Mouse (Mus musculus): ENCODE data around the gene Il23r.
A peak's percentile ranks its signal among the peaks of the same experiment; 100 is the strongest.
"Not testable (repeated sequence)": the region's sequence is repeated elsewhere in the genome, so short reads cannot be mapped to it uniquely, and the experiment has no call there.

The Il23r gene

GRCm38 (mm10) chr6:67491755-67492154 is at the start of gene Il23r:
Il23r (minus strand) TSS chr6:67491855.
- DNase-seq (ENCODE audit: low spot score in 2 of 2) = no peak

DNA sequence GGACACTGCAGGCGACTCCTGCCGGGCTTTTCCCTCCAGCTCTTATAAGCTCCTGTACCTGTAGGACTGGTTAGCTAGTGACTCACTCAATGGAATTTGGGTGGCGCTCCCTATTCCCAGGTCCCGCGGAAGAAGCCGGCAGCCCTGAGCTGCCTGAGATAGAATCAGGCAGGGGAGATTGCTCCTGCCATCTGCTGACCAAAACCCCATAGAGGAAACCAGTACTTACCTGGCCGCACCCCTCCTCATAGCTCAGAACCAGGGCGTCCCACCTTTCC is 44.1 kb upstream of the Il23r start, which contains the start of gene Tacstd2:
Gene Tacstd2, minus strand, starts transcription at position 20 of the 278 bp plus-strand sequence.
- no peak for DNase-seq (ENCODE audit: low spot score in 2 of 2)

- peak; percentile 24 to 38 for DNase-seq (ENCODE audit: low spot score in 2 of 2)
Observed at GRCm38 (mm10) chr6:67535005-67535776, 43.5 kb upstream of the Il23r start.

DNA sequence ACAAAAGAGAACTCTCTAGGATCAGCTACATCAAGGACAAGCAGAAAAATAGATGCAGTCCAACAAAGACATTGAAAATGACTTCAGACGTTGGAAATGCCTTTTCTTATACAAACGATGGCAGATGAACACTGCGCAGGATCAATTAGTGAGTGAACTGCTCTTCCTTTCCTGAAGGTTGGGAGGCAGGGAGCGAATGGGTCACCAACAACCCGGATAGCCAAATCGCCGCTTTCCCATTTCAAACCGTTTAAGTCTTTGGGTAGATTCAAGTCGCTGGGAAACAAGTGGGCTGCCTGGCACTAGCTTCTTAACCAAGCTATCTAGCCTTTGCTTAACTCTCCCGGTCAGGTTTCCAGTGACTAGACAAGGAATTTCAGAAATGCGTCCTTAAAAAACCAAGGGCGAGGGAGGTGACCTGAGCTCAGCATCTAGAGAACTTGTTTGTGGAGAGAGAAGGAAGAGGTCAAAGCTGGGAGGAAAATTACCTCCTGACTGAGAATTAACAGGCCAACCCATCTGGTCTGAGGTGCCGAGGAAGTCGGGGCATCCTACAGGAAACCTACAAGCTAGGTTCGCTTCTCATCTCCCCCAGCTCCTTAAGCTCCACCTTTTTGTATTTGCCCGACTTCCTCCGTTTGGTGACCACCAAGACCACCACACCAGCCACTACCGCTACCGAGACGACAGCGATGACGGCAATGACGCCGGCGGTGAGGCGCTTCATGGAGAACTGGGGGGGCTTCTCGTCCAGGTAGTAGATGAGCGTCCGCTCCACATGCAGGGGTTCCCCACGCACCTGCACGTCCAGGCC is 42.7 kb upstream of the Il23r start:
- peak in 1 of 2 experiments; percentile 10 for DNase-seq (ENCODE audit: low spot score in 2 of 2)

DNA sequence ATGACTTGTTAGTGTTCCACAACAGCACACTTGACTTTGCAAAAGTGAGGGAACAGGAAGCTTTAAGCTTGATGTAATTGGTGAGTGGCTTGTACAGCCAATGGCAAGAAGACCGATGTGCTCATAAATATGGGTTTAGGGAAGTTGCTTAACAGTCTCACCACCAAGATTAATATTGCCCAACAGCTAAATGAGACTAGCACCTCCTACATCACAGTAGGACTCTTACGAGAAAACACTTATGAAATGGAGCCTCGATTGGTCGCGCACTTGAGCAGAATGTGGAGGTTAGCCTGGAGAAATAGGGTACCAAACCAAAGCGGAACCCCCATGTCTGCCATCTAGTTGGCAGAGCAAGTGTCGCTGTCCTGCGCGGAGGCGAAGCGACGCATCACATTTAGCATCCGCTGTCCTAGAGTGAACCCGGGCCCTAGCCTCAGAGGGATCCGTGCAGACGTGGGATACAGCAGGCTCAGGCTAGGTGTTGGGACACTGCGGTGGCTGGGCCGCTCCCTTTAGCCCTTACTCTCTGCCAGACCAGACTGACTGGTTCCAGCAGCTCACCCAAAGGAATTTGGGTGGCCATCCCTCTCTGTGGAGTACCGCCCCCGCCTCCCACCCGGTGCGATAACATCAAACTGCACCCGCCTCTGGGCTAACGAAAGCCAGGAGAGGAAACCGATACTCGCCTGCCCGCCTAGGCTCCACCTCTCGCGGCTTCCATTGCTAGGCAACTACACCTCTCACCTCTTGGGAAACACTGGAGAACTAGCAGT is 41.2 kb upstream of the Il23r start:
- peak; percentile 13 to 31 for DNase-seq (ENCODE audit: low spot score in 2 of 2)

DNA sequence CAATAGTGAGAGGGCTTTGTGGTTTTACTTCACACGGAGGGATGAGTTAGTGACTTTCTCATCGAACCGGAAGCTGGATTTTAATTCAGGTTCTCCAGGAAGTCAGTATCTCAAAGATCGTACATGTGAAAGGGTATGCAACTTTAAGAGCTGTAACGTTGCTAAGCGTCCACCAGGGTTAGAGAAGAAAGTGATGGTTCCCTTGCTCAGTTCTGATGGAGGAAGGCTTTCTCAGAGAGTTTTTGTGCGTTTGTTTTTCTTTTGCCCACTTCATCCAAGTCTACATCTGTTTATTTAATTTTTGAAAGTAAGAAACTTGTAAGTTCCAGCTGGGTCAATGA is 40.1 kb upstream of the Il23r start:
- no peak for DNase-seq (ENCODE audit: low spot score in 2 of 2)

- peak in 1 of 2 experiments; percentile 28 for DNase-seq (ENCODE audit: low spot score in 2 of 2)
Observed at GRCm38 (mm10) chr6:67530992-67531821, 39.6 kb upstream of the Il23r start.

DNA sequence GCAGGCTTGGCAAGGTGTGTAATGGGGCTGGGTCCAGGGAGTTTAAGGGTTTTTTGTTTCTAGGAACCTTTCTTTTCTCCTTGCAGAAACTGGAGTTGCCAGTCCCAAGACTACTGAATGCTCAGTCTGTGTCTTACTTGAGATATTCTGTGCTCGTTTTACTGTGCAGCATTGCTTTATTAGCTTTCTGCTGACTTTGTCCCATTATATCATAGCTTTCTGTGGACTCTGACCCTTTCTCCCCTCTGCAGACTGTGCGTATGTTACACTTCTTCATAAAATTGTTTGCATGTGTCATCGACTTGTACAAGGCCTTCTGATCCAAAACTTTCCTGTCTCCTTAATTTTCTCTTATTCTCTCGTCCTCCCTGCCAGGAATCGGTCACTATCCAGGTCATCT is 34.7 kb upstream of the Il23r start:
- DNase-seq (ENCODE audit: low spot score in 2 of 2) = no peak

- DNase-seq (ENCODE audit: low spot score in 2 of 2) = peak; percentile 10 to 54
Observed at GRCm38 (mm10) chr6:67510752-67511151, 19.1 kb upstream of the Il23r start.

GRCm38 (mm10) chr6:67501938-67502337 is 10.3 kb upstream of the Il23r start:
- not testable (repeated sequence) for DNase-seq (ENCODE audit: low spot score in 2 of 2)

GRCm38 (mm10) chr6:67481012-67481411 is 10.6 kb downstream of the Il23r start:
- no peak for DNase-seq (ENCODE audit: low spot score in 2 of 2)

GRCm38 (mm10) chr6:67471242-67471641 is 20.4 kb downstream of the Il23r start:
- no peak for DNase-seq (ENCODE audit: low spot score in 2 of 2)

DNA sequence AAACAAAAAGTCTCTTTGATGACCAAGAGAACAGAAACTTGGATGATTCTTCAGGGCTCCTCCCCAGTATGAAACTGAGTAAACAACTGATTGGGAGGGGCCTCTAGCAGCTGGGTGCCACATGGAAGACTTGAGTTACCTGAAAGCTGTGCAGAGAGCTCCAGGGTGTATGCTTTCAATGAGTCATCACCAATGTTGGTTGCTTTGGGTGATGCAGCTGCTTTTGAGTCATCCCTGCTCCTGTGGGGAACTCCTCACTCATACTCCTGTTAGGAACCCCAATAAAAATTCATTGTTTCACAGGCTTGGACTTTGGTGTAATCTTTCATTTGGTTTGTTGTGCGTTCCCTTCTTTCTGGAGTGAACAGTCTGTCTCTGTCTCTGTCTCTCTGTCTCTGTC is 32.2 kb downstream of the Il23r start:
- DNase-seq (ENCODE audit: low spot score in 2 of 2) = no peak

- peak in 1 of 2 experiments; percentile 5 for DNase-seq (ENCODE audit: low spot score in 2 of 2)
Observed at GRCm38 (mm10) chr6:67451330-67451729, 40.3 kb downstream of the Il23r start.

- DNase-seq (ENCODE audit: low spot score in 2 of 2) = no peak
Observed at GRCm38 (mm10) chr6:67445866-67446265, 45.8 kb downstream of the Il23r start.

GRCm38 (mm10) chr6:67443124-67443523 is 48.5 kb downstream of the Il23r start:
- no peak for DNase-seq (ENCODE audit: low spot score in 2 of 2)

DNA sequence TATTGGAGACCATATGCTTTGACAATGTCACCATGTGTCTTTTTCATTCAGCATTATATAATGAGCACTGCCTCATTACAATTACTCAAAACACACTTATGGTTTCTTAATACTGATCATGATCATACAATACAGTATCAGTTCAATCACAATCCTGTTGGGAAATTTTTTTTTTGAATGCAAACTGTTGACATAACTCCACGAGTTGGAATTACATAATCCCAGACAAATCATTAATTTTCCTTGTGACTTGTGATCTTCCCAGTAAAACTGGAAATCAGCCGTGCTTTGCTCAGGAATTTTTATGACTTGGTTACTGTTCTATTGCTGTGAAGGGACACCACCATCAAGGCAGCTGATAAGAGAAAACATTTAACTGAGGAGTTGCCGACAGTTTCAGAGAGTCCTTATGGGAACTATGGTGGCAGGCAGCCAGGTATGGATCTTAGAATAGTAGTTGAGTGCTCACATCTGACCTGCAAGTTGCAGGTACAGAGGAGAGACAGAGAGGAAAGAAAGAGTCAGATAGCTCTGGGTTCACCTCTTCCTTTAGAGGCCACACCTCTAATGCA is 53.8 kb downstream of the Il23r start:
- no peak for DNase-seq (ENCODE audit: low spot score in 2 of 2)

DNA sequence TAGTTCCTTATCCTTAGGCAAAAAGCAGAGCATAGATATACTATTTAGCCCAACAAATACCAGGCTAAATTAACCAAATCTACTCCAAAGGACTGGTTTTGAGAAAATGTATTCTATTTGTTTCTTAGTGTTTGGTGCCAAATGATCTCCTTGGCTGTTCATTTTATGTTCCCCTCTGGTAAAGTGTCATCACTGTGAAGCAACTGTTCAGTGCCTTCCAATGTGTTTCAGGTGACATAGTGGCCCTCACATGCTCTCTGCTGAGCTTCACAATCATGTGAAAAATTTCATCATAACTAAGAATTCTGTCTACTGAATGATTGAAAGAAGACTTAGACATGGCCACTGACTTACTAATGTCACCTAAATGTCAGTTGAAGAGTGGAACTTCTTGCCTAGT is 54.6 kb downstream of the Il23r start:
- no peak for DNase-seq (ENCODE audit: low spot score in 2 of 2)

- no peak for DNase-seq (ENCODE audit: low spot score in 2 of 2)
Observed at GRCm38 (mm10) chr6:67436295-67436694, 55.4 kb downstream of the Il23r start.

DNA sequence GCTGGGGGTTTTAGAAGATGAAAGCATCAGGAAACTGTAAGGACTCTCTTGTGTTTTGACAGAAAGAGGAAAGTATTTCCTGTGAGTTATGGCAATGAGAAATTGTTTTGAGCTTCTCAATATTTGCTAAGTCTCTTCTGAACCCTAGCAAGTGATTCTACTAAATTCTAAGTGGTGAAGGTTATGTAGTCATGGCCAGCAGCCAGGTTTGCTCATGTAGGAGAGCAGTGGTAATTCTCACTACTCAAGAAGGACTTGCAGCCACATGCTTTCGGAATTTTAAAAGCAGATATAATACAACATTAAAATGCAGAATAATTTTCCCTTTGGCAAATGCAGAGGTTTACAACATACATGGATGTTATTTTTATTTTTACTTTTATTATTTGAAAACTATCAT is 55.9 kb downstream of the Il23r start:
- no peak for DNase-seq (ENCODE audit: low spot score in 2 of 2)

DNA sequence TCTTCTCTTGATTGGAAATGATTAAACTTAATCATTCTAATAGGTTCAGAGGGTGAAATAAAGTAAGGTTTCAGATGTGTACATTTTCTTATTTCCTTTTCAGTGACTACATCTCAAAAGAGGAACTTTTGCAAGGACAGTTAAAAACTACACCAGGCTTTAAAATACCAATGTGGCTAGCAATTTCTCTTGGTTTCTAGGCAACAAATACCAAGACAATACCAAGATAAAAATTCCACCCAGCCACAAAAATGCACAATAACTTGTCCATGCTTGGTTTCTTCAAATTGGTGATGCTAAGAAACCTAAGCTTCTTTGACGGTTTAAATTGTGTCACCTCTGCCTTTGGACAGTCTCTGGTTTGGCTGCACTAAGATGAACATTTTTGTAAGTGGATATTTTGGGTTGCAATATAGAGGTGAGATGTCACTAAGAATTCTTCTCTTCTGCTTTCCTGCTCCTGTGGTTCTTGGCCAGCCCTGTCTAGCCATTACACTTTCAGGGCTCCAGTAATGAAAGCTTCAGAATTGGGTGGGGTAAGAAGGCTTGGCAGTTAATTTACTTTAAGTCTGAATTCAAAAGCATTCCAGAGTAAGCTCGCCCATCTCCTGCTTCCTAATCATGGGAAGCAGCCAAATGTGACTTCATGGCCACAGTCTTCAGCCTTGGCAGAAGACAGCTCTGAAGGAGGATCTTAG is 56.8 kb downstream of the Il23r start:
- DNase-seq (ENCODE audit: low spot score in 2 of 2) = no peak

All from natural killer cell, adult 2 months (primary cell).